Mouse (Mus musculus) G1E-ER4 (cell line): ENCODE data around the gene Rpl18a. TPM values are rescaled to one million over a fixed set of nuclear protein-coding genes. Genes with fewer than 3 reads are reported as not detected.

ENCODE experiments used
- GATA1 ChIP-seq: IDR thresholded peaks from one replicate; pipeline ENCODE4 v1.8.0; 2012; ENCODE audit warnings: low read length, inconsistent platforms
- polyA plus RNA-seq: library from polyadenylated mRNA; stranded (reverse); fragments of >175 nt; gene quantifications from 2 replicates; pipeline ENCODE4 v1.2.3, GENCODE M21; 2012

Rpl18a gene
- polyA plus RNA-seq, 1 experiment, result 1,483 TPM

DNA sequence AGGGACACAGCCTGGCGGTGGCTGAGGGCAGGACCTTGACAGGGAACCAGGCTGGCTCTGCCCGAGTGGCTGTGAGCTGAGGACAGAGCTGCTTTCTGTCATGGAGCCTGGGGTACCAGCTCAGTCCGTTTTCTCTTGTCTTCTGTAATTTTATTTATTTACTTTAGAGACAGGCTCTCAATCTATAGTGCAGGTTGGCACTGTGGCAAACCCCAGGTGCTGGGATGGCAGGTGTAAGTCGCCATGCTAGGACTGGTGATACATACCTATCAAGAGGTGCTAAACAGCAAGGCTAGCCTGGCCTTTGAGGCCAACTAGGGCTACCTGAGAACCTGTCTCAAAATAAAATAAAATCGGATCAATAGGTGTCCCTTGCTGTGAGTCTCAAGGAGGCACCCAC is 41.2 kb downstream of the Rpl18a start:
- TF ChIP-seq GATA1, result no peak

- no peak for TF ChIP-seq GATA1
Observed at GRCm38 (mm10) chr8:70853863-70854262, 43.3 kb downstream of the Rpl18a start.

GRCm38 (mm10) chr8:70852595-70853231 is 44.5 kb downstream of the Rpl18a start:
- no peak for TF ChIP-seq GATA1

DNA sequence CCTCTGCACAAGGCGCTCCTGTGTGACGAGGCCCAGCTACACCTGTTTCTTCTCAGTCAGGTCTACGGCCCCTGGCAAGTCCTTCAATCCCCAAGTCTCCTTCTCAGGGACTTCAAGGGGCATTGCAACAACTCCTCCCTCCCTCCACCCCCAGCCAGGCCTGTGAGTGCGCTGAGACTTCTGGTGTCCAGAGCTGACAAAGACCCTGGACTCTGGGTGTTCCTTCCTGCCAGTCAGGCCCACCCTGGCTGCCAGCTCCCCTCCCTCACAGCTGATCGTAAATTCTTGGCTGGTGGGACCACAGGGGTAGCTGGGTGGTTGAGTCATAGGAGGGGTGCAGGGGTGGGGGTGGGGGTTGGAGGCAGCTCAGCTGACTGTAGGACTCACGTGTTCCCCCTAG is 45.4 kb downstream of the Rpl18a start:
- no peak for TF ChIP-seq GATA1

GRCm38 (mm10) chr8:70850947-70851346 is 46.3 kb downstream of the Rpl18a start:
- TF ChIP-seq GATA1, result no peak

GRCm38 (mm10) chr8:70850132-70850845 is 46.9 kb downstream of the Rpl18a start:
- TF ChIP-seq GATA1, result no peak

- TF ChIP-seq GATA1, result no peak
Observed at GRCm38 (mm10) chr8:70849333-70849990, 47.8 kb downstream of the Rpl18a start.

- TF ChIP-seq GATA1, result no peak
Observed at GRCm38 (mm10) chr8:70846371-70847154, 50.6 kb downstream of the Rpl18a start.

GRCm38 (mm10) chr8:70845108-70845507 is 52.1 kb downstream of the Rpl18a start:
- TF ChIP-seq GATA1, result no peak

Other genes with a start within 250 kb of the Rpl18a start
- gene Pgpep1, start 237.0 kb downstream of the Rpl18a start, polyA plus RNA-seq, result 3.7 and 5.0 TPM in 2 replicates
- gene Lsm4, start 224.2 kb downstream of the Rpl18a start, polyA plus RNA-seq, result 887 and 1,189 TPM in 2 replicates
- 173 and 232 TPM in 2 replicates for gene Jund, start 198.5 kb downstream of the Rpl18a start, polyA plus RNA-seq
- not detected in 2 replicates for gene Iqcn, start 194.0 kb downstream of the Rpl18a start, polyA plus RNA-seq
- not detected in 2 replicates for gene Gm3336, start 178.9 kb downstream of the Rpl18a start, polyA plus RNA-seq
- gene Pde4c, start 173.7 kb downstream of the Rpl18a start, polyA plus RNA-seq, result 0.81 and 1.2 TPM in 2 replicates
- 21.8 and 26.1 TPM in 2 replicates for gene Rab3a, start 142.7 kb downstream of the Rpl18a start, polyA plus RNA-seq
- 189 and 199 TPM in 2 replicates for gene Mpv17l2, start 136.5 kb downstream of the Rpl18a start, polyA plus RNA-seq
- 70.1 and 86.8 TPM in 2 replicates for gene Pik3r2, start 120.7 kb downstream of the Rpl18a start, polyA plus RNA-seq
- 206 and 255 TPM in 2 replicates for gene Mast3, start 92.4 kb downstream of the Rpl18a start, polyA plus RNA-seq
- 5.2 and 5.3 TPM in 2 replicates for gene Il12rb1, start 89.0 kb downstream of the Rpl18a start, polyA plus RNA-seq
- gene Arrdc2, start 57.7 kb downstream of the Rpl18a start, polyA plus RNA-seq, result 65.7 and 101 TPM in 2 replicates
- gene Kcnn1, start 34.2 kb downstream of the Rpl18a start, polyA plus RNA-seq, result 0.03 TPM in 2 replicates
- 179 and 205 TPM in 2 replicates for gene Ccdc124, start 23.5 kb downstream of the Rpl18a start, polyA plus RNA-seq
- gene Slc5a5, start 4.7 kb downstream of the Rpl18a start, polyA plus RNA-seq, result 0.10 and 0.13 TPM in 2 replicates
- 129 and 137 TPM in 2 replicates for gene Map1s, start 8.5 kb upstream of the Rpl18a start, polyA plus RNA-seq